Mouse (Mus musculus): ENCODE results near the gene Usp38.
"Not testable (repeated sequence)": the region's sequence is repeated elsewhere in the genome, so short reads cannot be mapped to it uniquely, and the experiment has no call there.

The Usp38 gene

GRCm38 (mm10) chr8:81014789-81015699 lies at the start of gene Usp38:
TSS of gene Usp38 (minus strand) at chr8:81014928.
- DNase-seq (ENCODE audit: low spot score): peak; percentile 97

- no peak for DNase-seq (ENCODE audit: low spot score)
Measured at GRCm38 (mm10) chr8:81062566-81062965, 47.8 kb upstream of the Usp38 start.

- DNase-seq (ENCODE audit: low spot score): no peak
Measured at GRCm38 (mm10) chr8:81061950-81062349, 47.2 kb upstream of the Usp38 start.

- DNase-seq (ENCODE audit: low spot score): no peak
Measured at GRCm38 (mm10) chr8:81044201-81044600, 29.5 kb upstream of the Usp38 start.

GRCm38 (mm10) chr8:81027991-81028390 lies 13.3 kb upstream of the Usp38 start:
- no peak for DNase-seq (ENCODE audit: low spot score)

GRCm38 (mm10) chr8:81017548-81017947 lies 2.8 kb upstream of the Usp38 start:
- not testable (repeated sequence) for DNase-seq (ENCODE audit: low spot score)

GRCm38 (mm10) chr8:81013811-81014530 lies 757 bp downstream of the Usp38 start:
- peak; percentile 14 for DNase-seq (ENCODE audit: low spot score)

- no peak for DNase-seq (ENCODE audit: low spot score)
Measured at GRCm38 (mm10) chr8:81012699-81013098, 2.0 kb downstream of the Usp38 start.

GRCm38 (mm10) chr8:81012031-81012560 lies 2.6 kb downstream of the Usp38 start:
- no peak for DNase-seq (ENCODE audit: low spot score)

GRCm38 (mm10) chr8:81010386-81010785 lies 4.3 kb downstream of the Usp38 start:
- DNase-seq (ENCODE audit: low spot score): no peak

- no peak for DNase-seq (ENCODE audit: low spot score)
Measured at GRCm38 (mm10) chr8:81005114-81005513, 9.6 kb downstream of the Usp38 start.

- DNase-seq (ENCODE audit: low spot score): no peak
Measured at GRCm38 (mm10) chr8:80996632-80997031, 18.1 kb downstream of the Usp38 start.

GRCm38 (mm10) chr8:80991937-80992336 lies 22.8 kb downstream of the Usp38 start:
- DNase-seq (ENCODE audit: low spot score): no peak

- no peak for DNase-seq (ENCODE audit: low spot score)
Measured at GRCm38 (mm10) chr8:80982829-80983228, 31.9 kb downstream of the Usp38 start.

GRCm38 (mm10) chr8:80981696-80982095 lies 33.0 kb downstream of the Usp38 start:
- no peak for DNase-seq (ENCODE audit: low spot score)

- no peak for DNase-seq (ENCODE audit: low spot score)
Measured at GRCm38 (mm10) chr8:80980063-80980462, 34.7 kb downstream of the Usp38 start.

- DNase-seq (ENCODE audit: low spot score): no peak
Measured at GRCm38 (mm10) chr8:80977231-80977630, 37.5 kb downstream of the Usp38 start.

- no peak for DNase-seq (ENCODE audit: low spot score)
Measured at GRCm38 (mm10) chr8:80971150-80971549, 43.6 kb downstream of the Usp38 start.

GRCm38 (mm10) chr8:80970000-80970685 lies 44.6 kb downstream of the Usp38 start:
- DNase-seq (ENCODE audit: low spot score): no peak

- no peak for DNase-seq (ENCODE audit: low spot score)
Measured at GRCm38 (mm10) chr8:80969423-80969822, 45.3 kb downstream of the Usp38 start.

GRCm38 (mm10) chr8:80963095-80963494 lies 51.6 kb downstream of the Usp38 start:
- no peak for DNase-seq (ENCODE audit: low spot score)

GRCm38 (mm10) chr8:80962592-80962983 lies 52.1 kb downstream of the Usp38 start:
- no peak for DNase-seq (ENCODE audit: low spot score)

Measured in urinary bladder, postnatal 10 days (tissue).